Mouse (Mus musculus): ENCODE measurements around the gene Flvcr2. TPM values are rescaled to one million over a fixed set of nuclear protein-coding genes. Genes with fewer than 3 reads are reported as not detected.

Flvcr2 gene
- total RNA-seq, 2 experiments from 2014 or later = 2.6 to 2.9 TPM

- intact Hi-C loops (cut with DNase I) = loop anchor here (5.0 kb wide), 1 partner anchor 32 kb away; no protein-coding TSS in a partner anchor
- peak; percentile 29 to 31 for DNase-seq
These were observed 38.8 kb downstream of the Flvcr2 start for GRCm38 (mm10) chr12:85784916-85785815.

- intact Hi-C loops (cut with DNase I) = no loop called here
These were observed 45.8 kb downstream of the Flvcr2 start for GRCm38 (mm10) chr12:85792158-85792557.

GRCm38 (mm10) chr12:85792821-85793346, 46.5 kb downstream of the Flvcr2 start:
- intact Hi-C loops (cut with DNase I) = no loop called here
- peak; percentile 49 to 55 for DNase-seq

More at GRCm38 (mm10) chr12:85792158-85792557, 45.8 kb downstream of the Flvcr2 start:
- DNase-seq = no peak

GRCm38 (mm10) chr12:85794094-85794493, 47.8 kb downstream of the Flvcr2 start:
- intact Hi-C loops (cut with DNase I) = no loop called here
- no peak for DNase-seq

GRCm38 (mm10) chr12:85795551-85795950, 49.2 kb downstream of the Flvcr2 start:
- intact Hi-C loops (cut with DNase I) = no loop called here
- DNase-seq = no peak

GRCm38 (mm10) chr12:85800031-85800430, 53.7 kb downstream of the Flvcr2 start:
- peak in 1 of 2 experiments; percentile 18 for DNase-seq
- intact Hi-C loops (cut with DNase I) = no loop called here

GRCm38 (mm10) chr12:85809726-85810125, 63.4 kb downstream of the Flvcr2 start:
- DNase-seq = no peak
- intact Hi-C loops (cut with DNase I) = no loop called here

GRCm38 (mm10) chr12:85810959-85811358, 64.6 kb downstream of the Flvcr2 start:
- intact Hi-C loops (cut with DNase I) = no loop called here

GRCm38 (mm10) chr12:85811676-85812075, 65.3 kb downstream of the Flvcr2 start:
- intact Hi-C loops (cut with DNase I) = no loop called here
- DNase-seq = no peak

More at GRCm38 (mm10) chr12:85810959-85811358, 64.6 kb downstream of the Flvcr2 start:
- no peak for DNase-seq

GRCm38 (mm10) chr12:85813599-85813998, 67.3 kb downstream of the Flvcr2 start:
- DNase-seq = peak; percentile 46 to 58

GRCm38 (mm10) chr12:85822051-85822450, 75.7 kb downstream of the Flvcr2 start:
- intact Hi-C loops (cut with DNase I) = no loop called here
- DNase-seq = no peak

More at GRCm38 (mm10) chr12:85813599-85813998, 67.3 kb downstream of the Flvcr2 start:
- intact Hi-C loops (cut with DNase I) = no loop called here

- intact Hi-C loops (cut with DNase I) = no loop called here
- peak; percentile 96 for DNase-seq
These were observed 78.3 kb downstream of the Flvcr2 start, which contains the start of the genes Erg28 and Ttll5 for GRCm38 (mm10) chr12:85824438-85825264. TSS of gene Erg28 (minus strand) at chr12:85824550. TSS of gene Ttll5 (plus strand) at chr12:85824659.

GRCm38 (mm10) chr12:85825361-85825760, 79.0 kb downstream of the Flvcr2 start:
- no peak for DNase-seq
- intact Hi-C loops (cut with DNase I) = no loop called here

- intact Hi-C loops (cut with DNase I) = no loop called here
- DNase-seq = no peak
These were observed 79.5 kb downstream of the Flvcr2 start for GRCm38 (mm10) chr12:85825822-85826221.

GRCm38 (mm10) chr12:85828856-85829255, 82.5 kb downstream of the Flvcr2 start:
- intact Hi-C loops (cut with DNase I) = no loop called here
- no peak for DNase-seq

- DNase-seq = no peak
- intact Hi-C loops (cut with DNase I) = no loop called here
These were observed 83.5 kb downstream of the Flvcr2 start for GRCm38 (mm10) chr12:85829866-85830265.

- peak in 1 of 2 experiments; percentile 57 for DNase-seq
- intact Hi-C loops (cut with DNase I) = no loop called here
These were observed 84.4 kb downstream of the Flvcr2 start for GRCm38 (mm10) chr12:85830691-85831090.

- DNase-seq = no peak
- intact Hi-C loops (cut with DNase I) = no loop called here
These were observed 88.2 kb downstream of the Flvcr2 start for GRCm38 (mm10) chr12:85834543-85834942.

GRCm38 (mm10) chr12:85837765-85838164, 91.4 kb downstream of the Flvcr2 start:
- DNase-seq = no peak
- intact Hi-C loops (cut with DNase I) = no loop called here

GRCm38 (mm10) chr12:85839371-85840000, 93.1 kb downstream of the Flvcr2 start:
- no peak for DNase-seq
- intact Hi-C loops (cut with DNase I) = no loop called here

Data from heart, postnatal 14 days (tissue).